Mouse (Mus musculus): ENCODE measurements around the gene Ufd1.
A peak's percentile ranks its signal among the peaks of the same experiment; 100 is the strongest.
"Not testable (repeated sequence)": the region's sequence is repeated elsewhere in the genome, so short reads cannot be mapped to it uniquely, and the experiment has no call there.

Gene Ufd1

GRCm38 (mm10) chr16:18811032-18811431, 547 bp upstream of the Ufd1 start:
- DNase-seq (ENCODE audit: low read depth), result peak; percentile 9

GRCm38 (mm10) chr16:18812385-18812910, 869 bp downstream of the Ufd1 start:
- DNase-seq (ENCODE audit: low read depth), result no peak

GRCm38 (mm10) chr16:18822356-18822755, 10.8 kb downstream of the Ufd1 start:
- no peak for DNase-seq (ENCODE audit: low read depth)

- no peak for DNase-seq (ENCODE audit: low read depth)
These were observed 11.3 kb downstream of the Ufd1 start for GRCm38 (mm10) chr16:18822925-18823324.

GRCm38 (mm10) chr16:18828630-18829029, 17.1 kb downstream of the Ufd1 start:
- DNase-seq (ENCODE audit: low read depth), result no peak

- DNase-seq (ENCODE audit: low read depth), result no peak
These were observed 17.5 kb downstream of the Ufd1 start for GRCm38 (mm10) chr16:18829102-18829501.

- DNase-seq (ENCODE audit: low read depth), result no peak
These were observed 21.9 kb downstream of the Ufd1 start for GRCm38 (mm10) chr16:18833486-18833885.

GRCm38 (mm10) chr16:18836073-18836467, 24.5 kb downstream of the Ufd1 start:
- DNase-seq (ENCODE audit: low read depth), result no peak

- DNase-seq (ENCODE audit: low read depth), result peak; percentile 84
These were observed 25.1 kb downstream of the Ufd1 start, which contains the start of the genes 2510002D24Rik and Gm28539 for GRCm38 (mm10) chr16:18836468-18837208. Gene 2510002D24Rik, plus strand, starts transcription at chr16:18836578. Gene Gm28539, plus strand, starts transcription at chr16:18836584.

GRCm38 (mm10) chr16:18838346-18838745, 26.8 kb downstream of the Ufd1 start:
- no peak for DNase-seq (ENCODE audit: low read depth)

- DNase-seq (ENCODE audit: low read depth), result no peak
These were observed 34.8 kb downstream of the Ufd1 start for GRCm38 (mm10) chr16:18846301-18846820.

GRCm38 (mm10) chr16:18849521-18850190, 38.1 kb downstream of the Ufd1 start:
- not testable (repeated sequence) for DNase-seq (ENCODE audit: low read depth)

GRCm38 (mm10) chr16:18858551-18858950, 47.0 kb downstream of the Ufd1 start:
- DNase-seq (ENCODE audit: low read depth), result peak; percentile 46

- DNase-seq (ENCODE audit: low read depth), result no peak
These were observed 48.6 kb downstream of the Ufd1 start for GRCm38 (mm10) chr16:18860186-18860585.

GRCm38 (mm10) chr16:18870495-18870894, 58.9 kb downstream of the Ufd1 start:
- DNase-seq (ENCODE audit: low read depth), result not testable (repeated sequence)

- DNase-seq (ENCODE audit: low read depth), result no peak
These were observed 64.5 kb downstream of the Ufd1 start for GRCm38 (mm10) chr16:18876091-18876441.

GRCm38 (mm10) chr16:18876442-18877308, 65.1 kb downstream of the Ufd1 start, which contains the start of the genes Mrpl40 and Hira:
Gene Mrpl40, minus strand, starts transcription at chr16:18876862.
Gene Hira, plus strand, starts transcription at chr16:18877037.
- DNase-seq (ENCODE audit: low read depth), result peak; percentile 78

GRCm38 (mm10) chr16:18877386-18878090, 66.0 kb downstream of the Ufd1 start:
- peak; percentile 68 for DNase-seq (ENCODE audit: low read depth)

GRCm38 (mm10) chr16:18878091-18878720, 66.6 kb downstream of the Ufd1 start:
- DNase-seq (ENCODE audit: low read depth), result no peak

GRCm38 (mm10) chr16:18884044-18884443, 72.5 kb downstream of the Ufd1 start:
- DNase-seq (ENCODE audit: low read depth), result no peak

All from c-Kit-positive CD71-negative TER-119-negative erythroid progenitor cells, embryonic 14.5 days (primary cell).